Mouse (Mus musculus) cerebellum, adult 9-10 months (tissue): ENCODE measurements around the gene Tor1a.
A peak's percentile ranks its signal among the peaks of the same experiment; 100 is the strongest.

Experiments used
- DNase-seq: peaks from one replicate; pipeline ENCODE4 v3.0.0; 2022

Gene Tor1a

DNA sequence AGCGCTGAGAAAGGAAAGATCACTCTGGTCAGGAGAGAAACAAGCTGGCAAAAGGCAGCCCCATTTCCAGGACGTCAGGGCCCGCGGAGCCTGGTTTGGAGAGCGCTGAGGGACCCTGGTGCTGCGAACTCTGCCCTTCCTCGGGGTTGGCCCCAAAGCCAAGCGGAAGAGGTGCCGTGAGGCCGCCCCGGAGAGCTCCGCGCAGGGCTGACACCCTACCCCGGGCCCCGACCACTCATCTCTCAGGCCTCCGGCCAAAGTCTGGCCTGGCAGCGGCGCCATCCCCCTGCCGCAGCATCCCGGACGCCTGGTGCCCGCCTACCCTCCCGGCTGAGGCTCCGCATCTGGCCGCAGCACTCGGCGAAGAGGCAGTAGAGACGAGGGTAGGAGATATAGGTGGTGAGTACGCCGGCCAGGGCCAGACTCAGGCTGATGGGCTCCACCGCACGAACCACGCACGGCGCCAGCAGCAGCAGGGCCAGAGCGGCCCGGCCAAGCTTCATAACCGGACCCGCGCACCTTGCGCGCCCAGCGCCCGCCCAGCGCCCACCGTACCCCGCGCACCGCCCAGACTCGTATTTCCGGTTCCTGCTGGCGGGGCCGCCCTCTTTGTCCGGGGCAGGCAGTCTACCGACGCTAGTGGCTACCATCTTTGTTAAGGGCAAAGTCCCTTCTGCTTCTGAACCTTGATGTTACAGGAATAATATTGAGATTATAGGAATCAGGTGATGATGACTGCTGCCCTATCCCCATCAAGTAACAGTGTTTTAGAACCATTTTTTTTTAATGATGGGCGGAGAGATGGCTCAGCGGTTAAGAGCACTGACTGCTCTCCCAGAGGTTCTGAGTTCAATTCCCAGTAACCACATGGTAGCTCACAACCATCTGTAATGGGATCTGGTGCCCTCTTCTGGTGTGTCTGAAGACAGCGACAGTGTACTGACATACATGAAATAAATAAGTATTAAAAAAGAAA lies at the start of gene Tor1a:
Tor1a (minus strand) TSS at position 582 of the 976 bp plus-strand sequence.
- DNase-seq = peak; percentile 89

GRCm38 (mm10) chr2:31013371-31014120 lies 45.8 kb upstream of the Tor1a start:
- no peak for DNase-seq

- no peak for DNase-seq
These were observed 39.5 kb upstream of the Tor1a start for GRCm38 (mm10) chr2:31007208-31007607.

DNA sequence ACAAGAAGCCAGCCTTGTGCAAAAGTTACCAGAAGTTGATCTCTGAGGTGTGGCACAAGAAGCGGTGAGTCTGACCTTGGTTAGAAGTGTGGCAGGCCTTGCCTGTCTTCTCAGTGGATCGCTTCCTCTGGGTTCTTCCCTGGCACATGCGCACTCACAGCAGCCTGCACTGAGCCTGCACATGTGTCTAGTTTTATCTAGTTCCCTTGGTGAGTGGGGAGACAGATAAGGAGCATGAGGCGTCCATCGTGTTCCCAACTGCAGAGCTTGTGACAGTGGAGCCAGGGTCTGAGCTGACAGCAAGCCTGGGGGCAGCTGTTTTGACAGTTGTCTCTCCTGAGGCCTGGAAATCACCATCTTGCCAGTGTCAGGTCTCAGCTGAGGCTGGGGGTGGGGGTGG lies 38.7 kb upstream of the Tor1a start:
- DNase-seq = no peak

DNA sequence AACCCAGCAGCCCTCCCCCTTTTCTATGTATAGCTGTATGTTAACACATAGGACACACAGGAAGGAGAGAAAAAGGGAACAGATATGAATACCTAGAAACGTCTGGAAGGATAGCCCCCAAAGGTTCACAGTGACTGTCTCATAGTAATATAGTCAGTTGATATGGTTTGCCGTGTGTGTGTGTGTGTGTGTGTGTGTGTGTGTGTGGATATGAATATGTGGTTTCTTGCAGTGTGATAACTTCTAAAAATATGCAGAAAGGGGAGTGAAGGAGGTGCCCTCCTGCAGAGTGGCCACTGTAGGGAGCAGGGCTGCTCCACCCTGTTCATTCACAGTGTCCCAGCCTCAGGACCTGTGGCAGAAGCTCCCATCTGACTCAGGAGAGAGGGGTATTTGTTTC lies 37.7 kb upstream of the Tor1a start:
- no peak for DNase-seq

DNA sequence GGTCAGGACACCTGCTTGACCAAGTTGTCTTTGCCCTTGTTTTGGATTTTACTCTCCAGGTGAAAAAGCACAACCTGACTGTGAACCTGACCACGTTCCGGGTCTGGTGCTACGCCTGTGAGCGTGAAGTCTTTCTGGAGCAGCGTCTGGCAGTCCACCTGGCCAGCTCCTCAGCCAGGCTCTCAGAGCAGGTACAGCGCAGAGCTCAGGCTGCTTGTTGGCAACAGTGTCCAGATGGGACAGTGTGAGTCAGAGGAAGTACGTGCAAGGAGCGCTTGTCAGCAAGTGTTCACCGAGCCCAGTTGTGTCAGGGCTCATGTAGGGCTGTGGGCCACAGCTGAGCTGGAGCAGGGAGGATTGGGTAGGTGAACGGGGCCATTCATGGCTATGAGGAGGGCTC lies 35.1 kb upstream of the Tor1a start:
- peak; percentile 64 for DNase-seq

DNA sequence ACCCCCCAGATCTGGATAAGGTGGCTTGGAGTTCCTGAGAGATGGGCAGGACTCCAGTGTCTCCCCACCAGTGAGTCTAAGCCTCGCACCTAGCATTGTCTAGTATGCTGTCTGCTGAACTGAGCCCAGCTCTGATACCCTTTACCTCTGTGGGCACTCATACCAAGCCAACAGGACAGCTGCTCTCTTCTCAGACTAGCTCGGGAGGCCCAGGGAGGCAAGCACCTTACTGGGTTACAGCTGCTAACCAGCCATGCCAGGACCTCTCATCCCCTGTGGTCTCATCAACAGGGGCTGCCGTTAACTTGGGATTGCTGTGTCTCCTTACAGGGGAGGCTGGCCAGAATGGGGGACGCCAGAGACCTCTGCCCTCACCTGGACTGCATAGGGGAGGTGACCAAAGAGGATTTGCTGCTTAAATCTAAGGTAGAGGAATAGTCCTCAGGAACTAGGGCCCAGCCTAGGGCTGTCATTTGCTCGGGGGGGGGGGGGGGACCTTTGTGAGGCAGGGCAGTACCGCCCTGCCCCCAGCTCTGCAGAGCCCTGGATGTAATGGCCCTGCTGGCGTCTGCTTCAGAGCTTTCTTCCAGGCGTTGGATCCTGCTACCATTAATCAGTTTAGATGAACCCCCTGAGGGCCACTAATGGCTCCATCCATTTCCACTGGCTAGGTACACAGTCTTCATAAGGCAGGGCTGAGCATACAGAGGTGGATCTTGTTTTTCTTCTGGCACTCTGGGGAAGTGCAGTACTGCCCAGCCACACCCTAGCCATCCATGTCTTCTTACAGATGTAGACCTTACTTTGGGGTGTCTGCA lies 30.9 kb upstream of the Tor1a start:
- no peak for DNase-seq

GRCm38 (mm10) chr2:30995432-30995996 lies 27.8 kb upstream of the Tor1a start:
- DNase-seq = peak; percentile 53

DNA sequence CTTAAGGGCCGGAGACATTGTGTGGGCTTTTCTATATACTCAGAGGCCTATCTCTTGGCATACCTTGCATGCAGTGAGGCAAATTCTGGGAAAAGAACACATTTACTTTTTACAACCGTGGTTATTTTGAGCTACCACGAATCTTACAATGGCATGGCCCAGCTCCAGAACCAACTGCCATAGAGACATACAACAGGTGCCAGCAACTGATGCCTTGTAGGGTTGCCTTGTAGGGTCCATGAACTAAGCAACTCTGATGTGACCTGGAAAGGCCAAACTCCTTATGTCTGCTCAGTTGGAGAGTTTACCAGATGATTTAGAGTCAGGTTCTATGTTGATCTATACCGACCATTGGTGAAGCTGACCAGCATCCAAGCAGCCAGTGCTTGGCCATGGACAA lies 27.1 kb upstream of the Tor1a start:
- DNase-seq = no peak

DNA sequence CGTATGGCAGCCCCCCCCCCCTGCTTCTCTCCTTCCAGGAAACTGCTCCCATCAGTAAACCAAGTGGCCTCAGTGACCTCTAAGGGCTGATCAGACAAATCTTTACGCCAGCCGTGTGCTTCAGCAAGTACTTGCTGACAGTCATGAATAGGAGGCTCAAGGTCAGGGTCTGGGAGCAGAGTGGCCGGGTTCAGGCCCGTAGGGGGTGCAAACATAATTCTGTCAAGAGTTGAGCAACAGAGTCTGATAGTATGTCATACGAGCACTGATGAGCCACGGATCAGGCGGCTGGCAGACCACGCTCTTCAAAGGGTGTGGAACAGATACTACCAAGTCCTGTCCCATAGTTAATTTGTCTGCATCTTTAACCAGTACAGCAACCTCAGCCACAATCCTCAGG lies 22.5 kb upstream of the Tor1a start:
- no peak for DNase-seq

GRCm38 (mm10) chr2:30985111-30986020 lies 17.6 kb upstream of the Tor1a start:
- DNase-seq = peak; percentile 41

DNA sequence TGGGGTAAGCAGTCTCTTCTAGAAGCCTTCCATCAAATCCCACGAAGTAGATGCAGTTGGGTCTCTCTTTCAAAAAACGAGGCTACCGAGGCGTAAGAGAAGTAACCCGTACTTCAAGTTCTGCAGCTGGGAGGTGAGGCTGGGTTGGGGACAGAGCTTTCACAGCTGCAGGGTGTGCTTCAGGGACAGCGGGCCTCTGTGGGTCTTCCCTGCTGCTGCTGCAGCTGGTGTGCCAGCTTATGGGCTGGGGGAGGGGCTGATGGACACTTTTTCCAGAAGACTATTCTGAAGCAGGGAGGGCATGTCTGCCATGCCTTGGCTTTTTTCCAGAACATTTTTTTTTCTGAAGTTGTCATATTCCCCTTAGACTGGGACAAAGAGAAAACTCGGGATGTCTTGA lies 15.3 kb upstream of the Tor1a start:
- DNase-seq = peak; percentile 67

GRCm38 (mm10) chr2:30981790-30982513 lies 14.2 kb upstream of the Tor1a start, which contains the start of the genes BC005624 and Usp20:
TSS of gene BC005624 (minus strand) at chr2:30982201.
TSS of gene Usp20 (plus strand) at chr2:30982279.
- peak; percentile 100 for DNase-seq

GRCm38 (mm10) chr2:30966826-30967225 lies 907 bp downstream of the Tor1a start:
- no peak for DNase-seq

DNA sequence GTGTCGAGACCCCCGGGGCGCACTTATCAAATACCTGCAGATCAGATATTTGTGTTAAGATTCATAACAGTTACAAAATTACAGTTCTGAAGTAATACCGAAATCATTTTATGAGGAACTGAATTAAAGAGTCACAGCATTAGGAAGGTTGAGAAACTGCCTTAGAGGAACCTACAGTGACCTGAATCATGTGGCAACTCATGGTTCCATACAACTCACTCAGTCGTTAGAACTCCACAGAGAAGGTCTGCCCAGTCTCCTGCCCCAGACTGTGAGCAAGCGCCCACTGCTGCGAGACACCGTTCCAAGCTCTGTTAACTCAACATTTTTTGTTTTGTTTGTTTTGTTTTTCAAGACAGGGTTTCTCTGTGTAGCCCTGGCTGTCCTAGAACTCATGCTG lies 2.1 kb downstream of the Tor1a start:
- DNase-seq = no peak

DNA sequence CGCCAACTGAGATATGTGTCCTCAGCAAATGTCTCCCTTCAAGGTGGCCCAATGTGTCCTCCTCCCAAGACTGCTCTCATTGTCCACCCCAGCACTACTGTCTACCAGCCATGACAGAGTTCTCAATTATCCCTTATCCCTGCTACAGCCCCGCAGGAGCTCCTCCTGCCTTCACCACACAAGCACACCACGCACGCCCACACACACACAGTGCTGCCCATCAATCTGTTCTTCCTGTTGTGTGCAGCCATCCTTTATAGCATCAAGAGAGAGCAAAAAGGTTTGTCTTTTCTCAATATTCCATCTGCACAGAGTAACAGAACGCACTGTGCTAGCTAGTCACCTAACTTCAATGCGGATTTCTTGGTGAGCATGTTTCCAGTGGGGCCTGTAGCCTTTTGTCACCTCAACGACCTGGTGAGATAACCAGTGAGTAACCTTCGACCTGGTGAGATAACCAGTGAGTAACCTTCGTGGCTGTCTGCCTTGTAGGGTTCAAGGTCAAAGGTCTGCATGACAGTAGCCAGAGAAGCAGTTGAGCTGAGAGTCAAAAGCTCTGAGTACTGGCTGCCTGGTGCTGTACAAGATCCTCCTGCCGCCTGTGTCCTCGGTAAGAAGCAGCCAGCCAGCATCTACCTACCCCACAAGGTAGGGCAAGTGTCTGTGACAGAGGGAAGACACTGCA lies 5.0 kb downstream of the Tor1a start:
- no peak for DNase-seq

- DNase-seq = no peak
These were observed 7.9 kb downstream of the Tor1a start for GRCm38 (mm10) chr2:30959856-30960255.

GRCm38 (mm10) chr2:30958726-30959125 lies 9.0 kb downstream of the Tor1a start:
- no peak for DNase-seq

DNA sequence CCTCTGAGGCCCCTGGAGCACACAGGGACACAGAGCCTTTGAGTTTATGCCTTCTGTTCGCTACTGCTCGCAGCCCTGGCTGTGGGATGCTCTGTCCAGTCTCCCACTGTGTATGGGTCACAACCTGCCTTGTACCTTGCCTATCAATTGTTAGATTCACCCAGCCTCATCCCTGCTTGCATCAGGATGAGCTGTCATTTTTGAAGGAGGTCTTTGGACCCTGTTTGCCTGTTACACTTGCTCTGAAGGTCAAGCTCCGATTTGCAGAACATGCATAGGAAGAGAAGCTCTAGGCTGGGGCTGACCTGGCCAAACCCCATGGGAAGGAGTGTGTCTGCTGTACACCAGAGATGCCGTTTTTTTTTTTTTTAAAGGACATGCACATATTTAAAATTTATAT lies 10.2 kb downstream of the Tor1a start:
- no peak for DNase-seq

DNA sequence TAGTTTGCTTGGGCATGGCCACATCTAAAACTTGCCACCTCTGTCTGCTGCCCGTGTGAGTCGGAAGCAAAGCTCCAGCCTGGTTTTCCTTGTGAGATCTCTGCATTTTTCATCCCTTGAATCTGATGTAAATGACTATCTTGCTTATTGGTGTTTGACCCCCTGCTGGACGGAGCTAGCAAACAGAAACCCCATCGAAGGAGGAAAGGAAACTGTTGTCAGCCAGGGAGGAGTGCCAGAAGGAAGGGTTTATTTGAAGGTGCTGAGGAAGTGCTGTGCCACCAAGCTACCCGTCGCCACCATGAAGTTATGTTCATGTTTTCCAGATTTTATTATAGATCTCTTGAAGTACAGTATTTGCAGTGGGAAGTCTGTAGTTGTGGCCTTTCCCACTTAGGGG lies 12.9 kb downstream of the Tor1a start:
- DNase-seq = no peak
